Mouse (Mus musculus) ovary, postnatal 10 days (tissue): Measurements from ENCODE around the gene Gaa.
"Not testable (repeated sequence)": the region's sequence is repeated elsewhere in the genome, so short reads cannot be mapped to it uniquely, and the experiment has no call there.

ENCODE experiments used
- DNase-seq: peaks from one replicate; pipeline ENCODE4 v3.0.0; 2022; ENCODE audit warnings: low spot score

Gaa gene

GRCm38 (mm10) chr11:119252854-119253541, 14.7 kb upstream of the Gaa start:
- DNase-seq, result no peak

- not testable (repeated sequence) for DNase-seq
These were observed 11.1 kb upstream of the Gaa start for GRCm38 (mm10) chr11:119256557-119256956.

- no peak for DNase-seq
These were observed 9.5 kb upstream of the Gaa start for GRCm38 (mm10) chr11:119258216-119258571.

- DNase-seq, result no peak
These were observed 8.9 kb upstream of the Gaa start for GRCm38 (mm10) chr11:119258572-119259322.

GRCm38 (mm10) chr11:119259977-119260376, 7.7 kb upstream of the Gaa start:
- DNase-seq, result no peak

GRCm38 (mm10) chr11:119264413-119264812, 3.3 kb upstream of the Gaa start:
- DNase-seq, result no peak

- DNase-seq, result no peak
These were observed 1.9 kb upstream of the Gaa start for GRCm38 (mm10) chr11:119265811-119266210.

GRCm38 (mm10) chr11:119267241-119267674, 429 bp upstream of the Gaa start:
- no peak for DNase-seq

GRCm38 (mm10) chr11:119268557-119269195, 989 bp downstream of the Gaa start:
- DNase-seq, result no peak

- DNase-seq, result not testable (repeated sequence)
These were observed 4.8 kb downstream of the Gaa start for GRCm38 (mm10) chr11:119272492-119272891.

- no peak for DNase-seq
These were observed 5.7 kb downstream of the Gaa start for GRCm38 (mm10) chr11:119273186-119273930.

GRCm38 (mm10) chr11:119281030-119281429, 13.3 kb downstream of the Gaa start:
- DNase-seq, result no peak

GRCm38 (mm10) chr11:119285791-119286527, 18.3 kb downstream of the Gaa start:
- no peak for DNase-seq

- DNase-seq, result no peak
These were observed 19.7 kb downstream of the Gaa start for GRCm38 (mm10) chr11:119287207-119287992.

- not testable (repeated sequence) for DNase-seq
These were observed 25.2 kb downstream of the Gaa start for GRCm38 (mm10) chr11:119292861-119293260.

- DNase-seq, result no peak
These were observed 30.3 kb downstream of the Gaa start for GRCm38 (mm10) chr11:119297996-119298395.

- no peak for DNase-seq
These were observed 31.2 kb downstream of the Gaa start for GRCm38 (mm10) chr11:119298917-119299316.

- peak; percentile 91 for DNase-seq
These were observed 31.9 kb downstream of the Gaa start, which contains the start of gene Eif4a3 for GRCm38 (mm10) chr11:119299391-119300245. TSS of gene Eif4a3 (minus strand) at chr11:119300089.

GRCm38 (mm10) chr11:119300246-119300935, 32.7 kb downstream of the Gaa start:
- DNase-seq, result no peak
